Mouse (Mus musculus) heart, postnatal 25 days (tissue): Measurements from ENCODE around the gene Dtx3l. TPM values are rescaled to one million over a fixed set of nuclear protein-coding genes. Genes with fewer than 3 reads are reported as not detected.
"Not testable (repeated sequence)": the region's sequence is repeated elsewhere in the genome, so short reads cannot be mapped to it uniquely, and the experiment has no call there.

ENCODE experiments used
- DNase-seq: peaks from one replicate; pipeline ENCODE4 v3.0.0; 2022; ENCODE audit warnings: low spot score
- intact Hi-C: fragments of 180-260 bp; cut with DNase I; formaldehyde crosslinking; loops from one replicate; pipeline ENCODE4 v1.15.1; 2025
- total RNA-seq, 2 experiments: library from RNA; stranded (reverse); gene quantifications; 2 replicates each; pipeline ENCODE4 v1.2.3; 2021

Dtx3l gene
- total RNA-seq, 2 experiments from 2014 or later: 9.4 to 10.0 TPM

DNA sequence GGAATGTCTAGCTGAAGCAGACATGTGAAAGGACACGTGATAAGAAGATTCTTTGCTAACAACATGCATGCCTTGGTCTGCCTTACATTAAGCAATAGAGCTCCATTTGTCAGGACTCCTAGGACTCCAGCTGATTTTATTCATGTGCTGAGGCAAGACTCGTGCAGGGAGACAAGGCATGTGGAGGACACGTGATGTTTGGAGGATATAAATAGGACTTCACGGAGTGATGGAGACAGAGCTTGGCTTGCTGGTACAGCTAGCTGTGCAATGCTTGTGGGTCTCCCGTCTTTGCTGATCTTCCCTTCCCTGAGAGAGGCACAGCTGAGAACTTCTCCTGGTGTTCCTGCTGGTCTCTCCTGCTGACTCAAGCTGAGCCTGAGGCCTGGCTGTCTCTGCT is 47.3 kb downstream of the Dtx3l start:
- DNase-seq, intact Hi-C loops: not testable (repeated sequence)

DNA sequence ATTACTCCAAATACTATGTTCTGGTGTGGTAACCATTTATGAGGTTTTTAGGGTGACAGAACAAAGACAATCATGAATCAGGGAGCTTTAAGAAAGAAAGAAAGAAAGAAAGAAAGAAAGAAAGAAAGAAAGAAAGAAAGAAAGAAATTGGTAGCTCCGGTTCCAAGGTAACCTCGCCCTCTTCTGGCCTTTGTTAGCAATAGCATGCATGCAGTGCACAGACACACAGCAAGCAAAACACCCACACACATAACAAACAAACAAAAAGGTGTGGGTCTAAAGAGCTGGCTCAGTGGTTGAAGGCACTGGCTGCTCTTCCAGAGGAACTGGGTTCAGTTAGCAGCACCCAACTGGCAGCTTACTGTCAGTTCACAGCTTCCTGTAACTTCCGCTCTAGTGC is 48.3 kb downstream of the Dtx3l start:
- no peak for DNase-seq
- intact Hi-C loops: no loop called here

DNA sequence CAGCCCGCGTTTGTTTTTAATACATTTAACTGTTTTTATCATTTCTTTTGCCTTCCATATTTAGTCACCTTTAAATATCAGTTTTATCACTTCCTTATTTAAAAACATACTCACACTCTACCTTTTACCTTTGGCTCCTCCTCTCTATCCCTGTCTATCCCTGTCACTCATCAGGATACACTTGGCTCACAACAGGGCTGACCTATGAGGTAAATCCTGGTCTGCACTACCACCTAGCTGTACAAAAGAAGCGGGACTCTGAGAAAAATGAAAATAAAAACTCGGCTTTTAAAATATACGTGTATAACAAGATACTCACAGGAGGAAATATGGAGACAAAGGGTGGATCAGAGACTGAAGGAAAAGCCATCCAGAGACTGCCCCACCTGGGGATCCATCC is 50.0 kb downstream of the Dtx3l start:
- intact Hi-C loops: no loop called here
- no peak for DNase-seq

DNA sequence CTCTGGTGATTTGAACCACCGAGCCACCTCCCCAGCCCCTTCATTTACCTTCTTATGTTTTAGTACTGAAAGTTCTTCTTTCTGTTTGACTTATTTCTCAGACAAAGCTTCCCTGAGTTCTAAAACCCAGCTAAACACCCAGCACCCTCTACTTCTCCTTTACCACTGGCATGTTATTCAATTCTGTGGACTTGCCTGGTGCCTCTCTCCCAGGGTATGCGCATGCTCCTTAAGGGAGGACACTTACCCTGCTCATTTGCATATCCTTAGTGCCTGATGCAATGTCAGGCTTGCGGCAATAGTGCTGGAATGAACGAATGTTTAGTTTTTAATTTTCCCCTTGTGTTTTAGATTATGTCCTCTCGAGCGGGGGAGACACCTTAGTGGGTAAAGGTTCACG is 50.8 kb downstream of the Dtx3l start:
- intact Hi-C loops: no loop called here
- no peak for DNase-seq

Other genes with a start within 250 kb of the Dtx3l start
- 10 to 100 TPM; 54.2 to 63.4 TPM for gene Dirc2, start 169.8 kb downstream of the Dtx3l start, total RNA-seq
- gene Hspbap1, start 168.8 kb downstream of the Dtx3l start, total RNA-seq: 1 to 10 TPM; 3.0 to 3.1 TPM
- 10 to 100 TPM; 11.6 to 11.8 TPM for gene Parp14, start 67.6 kb downstream of the Dtx3l start, total RNA-seq
- gene Parp9, start 681 bp downstream of the Dtx3l start, total RNA-seq: 10 to 100 TPM in 1 of 2 experiments, 1 to 10 TPM in 1; 9.9 to 11.5 TPM
- gene Kpna1, start 39.6 kb upstream of the Dtx3l start, total RNA-seq: 100 to 1,000 TPM; 112 TPM
- gene Wdr5b, start 102.0 kb upstream of the Dtx3l start, total RNA-seq: 1 to 10 TPM; 2.6 to 2.9 TPM
- 100 to 1,000 TPM; 241 to 254 TPM for gene Fam162a, start 132.4 kb upstream of the Dtx3l start, total RNA-seq
- 10 to 100 TPM; 30.7 to 35.8 TPM for gene Ccdc58, start 132.5 kb upstream of the Dtx3l start, total RNA-seq
- gene Csta1, start 192.1 kb upstream of the Dtx3l start, total RNA-seq: not detected
- not detected for gene Stfa2l1, start 217.7 kb upstream of the Dtx3l start, total RNA-seq
- not detected for gene Gm5483, start 245.1 kb upstream of the Dtx3l start, total RNA-seq